Mouse (Mus musculus) retina, adult 2 months (tissue): ENCODE data around the gene Ciapin1.

Experiments used
- DNase-seq: peaks from one replicate; pipeline ENCODE4 v3.0.0-alpha.2; 2012; ENCODE audit warnings: low read depth, low spot score

Ciapin1 gene

GRCm38 (mm10) chr8:94810153-94810552 is 28.0 kb downstream of the Ciapin1 start, which contains the start of gene Ccl17:
Gene Ccl17, plus strand, starts transcription at chr8:94810453.
- DNase-seq, result no peak

- DNase-seq, result no peak
These were observed 29.8 kb downstream of the Ciapin1 start for GRCm38 (mm10) chr8:94808372-94808771.

DNA sequence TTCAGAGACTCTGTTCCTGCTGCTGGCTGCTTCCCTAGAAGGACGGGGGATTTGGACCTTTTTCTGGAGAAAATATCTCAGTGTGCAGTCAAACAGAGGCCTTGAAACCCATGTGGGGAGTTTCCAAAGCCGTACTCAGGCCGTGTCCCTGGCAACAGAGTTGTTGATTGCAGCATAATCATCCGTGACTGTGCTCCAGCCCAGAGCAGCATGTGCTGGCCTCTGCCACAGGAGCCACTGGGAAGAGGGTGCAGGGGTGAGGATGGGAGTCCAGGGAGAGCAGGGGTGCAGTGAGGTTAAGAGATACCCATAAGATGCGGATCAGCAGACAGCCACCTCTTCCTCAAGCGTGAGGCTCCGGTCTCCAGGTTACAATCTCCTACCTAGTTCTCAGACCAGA is 30.7 kb downstream of the Ciapin1 start:
- no peak for DNase-seq

DNA sequence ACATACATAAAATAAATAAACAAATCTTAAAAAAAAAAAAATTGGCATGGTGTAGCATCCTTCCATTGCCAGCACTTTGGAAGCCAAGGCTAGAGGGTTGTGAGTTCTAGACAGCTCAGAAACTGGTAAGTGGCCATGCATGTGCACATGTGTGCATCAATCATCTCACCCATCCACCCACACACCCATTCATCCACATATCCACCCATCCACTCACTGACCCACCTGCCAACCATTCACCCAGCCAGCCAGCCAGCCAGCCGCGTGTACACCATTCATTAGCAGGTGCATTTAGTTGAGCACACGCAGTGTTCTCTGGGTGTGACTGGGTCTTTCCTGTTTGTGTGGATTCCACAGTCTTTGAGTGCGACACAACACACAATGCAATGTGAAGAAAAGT is 32.3 kb downstream of the Ciapin1 start:
- no peak for DNase-seq

DNA sequence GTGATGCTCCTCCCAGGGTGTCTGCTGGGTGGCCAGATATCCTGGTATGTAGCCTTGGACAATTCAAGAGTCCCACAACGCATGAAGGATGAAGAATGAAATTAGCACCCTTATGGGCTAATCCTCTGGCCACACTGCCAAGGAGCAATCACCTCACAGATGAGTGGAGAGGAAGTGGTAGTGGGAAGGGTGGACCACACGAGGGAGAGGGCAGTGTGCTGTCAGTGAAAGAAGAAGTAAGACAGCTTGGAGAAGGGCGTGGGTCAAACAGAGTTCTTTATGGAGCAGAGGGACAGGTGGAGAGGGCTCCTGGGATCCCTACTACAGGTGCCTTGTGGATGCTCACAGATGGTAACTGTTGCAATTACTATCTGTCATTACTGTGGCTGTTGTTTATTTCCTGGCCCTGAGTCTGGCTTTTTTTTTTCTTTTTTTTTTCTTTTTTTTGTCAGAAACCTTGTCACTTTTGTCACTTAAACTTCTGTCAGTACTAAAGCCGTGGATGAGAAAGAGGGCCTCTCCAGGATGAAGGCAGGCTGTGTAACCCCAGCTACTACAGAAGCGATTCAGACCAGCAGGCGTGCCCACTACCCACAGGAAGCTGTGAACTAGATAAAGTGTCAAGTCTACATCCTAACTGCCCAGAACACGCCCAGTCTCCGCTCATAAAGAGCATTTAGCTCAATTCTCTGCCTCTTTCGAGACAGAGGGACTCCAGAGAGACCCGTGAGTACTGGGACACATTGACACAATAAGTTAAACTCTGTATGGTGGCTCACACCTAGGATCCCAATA is 33.4 kb downstream of the Ciapin1 start:
- DNase-seq, result no peak

DNA sequence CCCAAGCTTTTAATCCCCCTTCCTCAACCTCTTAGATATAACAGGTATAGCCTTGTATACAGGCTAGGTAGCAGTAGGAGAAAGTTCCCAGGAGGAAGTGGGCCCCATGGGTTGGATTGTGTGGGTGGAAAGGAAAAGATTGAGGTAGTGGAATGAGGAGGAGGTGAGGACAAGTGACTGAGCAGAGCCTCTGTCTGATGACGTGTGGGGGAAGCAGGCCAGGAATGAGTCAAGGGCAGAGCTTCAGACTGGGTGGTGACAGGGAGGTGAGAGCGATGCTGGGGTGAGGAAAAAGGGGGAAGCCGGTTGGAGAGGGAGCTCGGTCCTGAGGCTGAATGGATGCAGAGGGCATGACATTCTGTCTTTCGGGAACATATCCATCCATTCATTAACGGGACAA is 34.6 kb downstream of the Ciapin1 start:
- DNase-seq, result no peak

- no peak for DNase-seq
These were observed 35.8 kb downstream of the Ciapin1 start for GRCm38 (mm10) chr8:94802375-94802774.

DNA sequence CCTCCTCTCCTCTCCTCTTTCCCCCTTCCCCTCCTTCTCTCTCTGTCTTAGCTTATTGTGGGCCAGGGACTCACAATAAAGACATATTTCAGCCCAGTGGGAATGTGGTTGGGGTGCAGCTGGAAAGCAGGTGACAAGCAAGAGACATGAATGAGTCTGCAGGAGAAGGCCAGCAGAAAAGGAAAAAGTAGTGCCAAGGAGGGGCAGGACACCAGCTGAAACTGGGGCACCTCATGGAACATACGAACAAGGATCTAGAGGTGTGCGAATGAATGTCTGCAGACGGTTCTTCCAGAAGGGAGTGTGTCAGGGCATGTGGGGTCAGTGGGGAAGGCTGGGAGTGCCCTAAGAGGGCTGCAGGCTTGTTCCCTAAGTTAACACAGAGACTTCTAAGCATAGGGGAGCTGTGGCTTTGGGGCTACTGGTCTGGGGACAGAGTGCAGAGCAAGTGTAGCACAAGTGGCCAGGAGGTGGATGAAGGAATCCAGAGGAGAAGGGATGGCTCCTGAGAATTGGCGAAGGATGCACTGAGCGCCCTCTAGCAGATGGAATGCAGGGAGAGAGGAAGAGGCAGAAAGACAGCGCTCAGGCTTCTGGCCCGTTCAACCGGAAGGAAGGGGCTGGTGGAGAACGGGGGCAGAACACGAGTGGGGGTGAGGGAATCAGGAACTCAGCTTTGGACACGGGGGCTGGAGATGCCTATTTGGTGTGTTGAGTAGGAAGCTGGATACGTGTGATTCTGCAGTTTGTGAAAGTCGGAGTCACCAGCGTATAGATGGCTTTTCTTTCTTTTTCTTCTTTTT is 36.7 kb downstream of the Ciapin1 start:
- DNase-seq, result no peak

GRCm38 (mm10) chr8:94800278-94800968 is 37.7 kb downstream of the Ciapin1 start:
- no peak for DNase-seq

DNA sequence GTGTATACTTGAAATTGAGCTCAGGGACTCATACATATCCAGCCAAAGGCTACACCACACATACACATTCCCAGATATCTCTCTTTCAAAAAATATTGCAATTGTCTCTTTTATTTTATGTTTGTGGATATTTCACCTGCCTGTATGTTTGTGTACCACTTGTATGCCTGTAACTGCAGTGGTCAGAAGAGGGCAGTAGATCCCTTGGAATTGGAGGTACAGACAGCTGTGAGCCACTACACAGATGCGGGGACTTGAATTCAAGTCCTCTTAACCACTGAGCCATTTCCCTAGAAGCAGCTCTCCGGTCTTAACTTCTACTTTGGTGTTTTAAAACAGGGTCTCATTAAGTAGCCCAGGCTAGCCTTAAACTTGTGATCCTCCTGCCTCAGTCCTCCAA is 43.4 kb downstream of the Ciapin1 start:
- no peak for DNase-seq

- no peak for DNase-seq
These were observed 43.8 kb downstream of the Ciapin1 start for GRCm38 (mm10) chr8:94794368-94794767.

DNA sequence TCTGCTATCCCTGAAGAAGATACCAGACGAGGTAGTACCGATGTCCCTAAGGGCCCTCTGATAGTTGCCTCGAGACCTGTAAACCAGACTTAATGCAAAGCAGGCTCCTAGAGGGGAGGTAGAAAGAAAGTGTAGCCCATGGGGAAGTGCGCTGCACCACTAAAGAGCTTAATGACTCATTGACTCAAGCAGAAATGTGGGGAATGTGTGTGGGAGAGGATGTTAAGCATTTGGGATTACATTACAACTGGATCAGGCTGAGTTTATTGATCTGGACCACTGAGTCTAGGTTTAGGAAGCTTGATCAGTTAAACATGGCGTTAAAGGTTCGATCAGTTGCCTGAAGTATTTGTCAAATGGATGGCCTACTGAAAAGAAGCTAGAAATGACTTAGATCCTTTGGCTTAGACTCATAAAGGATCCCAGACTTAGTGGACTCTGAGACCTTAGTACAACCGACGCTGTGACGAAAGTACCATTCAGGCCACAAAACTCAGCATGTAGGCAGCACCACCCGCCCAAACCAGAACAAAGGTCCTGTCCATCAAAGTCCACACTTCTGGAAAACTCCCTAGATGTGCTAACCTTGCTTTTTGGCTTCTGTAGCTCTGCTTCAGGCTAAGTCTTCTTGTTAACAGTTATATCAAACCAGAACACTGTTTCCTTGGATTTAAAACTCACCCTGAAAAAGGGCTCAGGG is 48.8 kb downstream of the Ciapin1 start:
- no peak for DNase-seq

DNA sequence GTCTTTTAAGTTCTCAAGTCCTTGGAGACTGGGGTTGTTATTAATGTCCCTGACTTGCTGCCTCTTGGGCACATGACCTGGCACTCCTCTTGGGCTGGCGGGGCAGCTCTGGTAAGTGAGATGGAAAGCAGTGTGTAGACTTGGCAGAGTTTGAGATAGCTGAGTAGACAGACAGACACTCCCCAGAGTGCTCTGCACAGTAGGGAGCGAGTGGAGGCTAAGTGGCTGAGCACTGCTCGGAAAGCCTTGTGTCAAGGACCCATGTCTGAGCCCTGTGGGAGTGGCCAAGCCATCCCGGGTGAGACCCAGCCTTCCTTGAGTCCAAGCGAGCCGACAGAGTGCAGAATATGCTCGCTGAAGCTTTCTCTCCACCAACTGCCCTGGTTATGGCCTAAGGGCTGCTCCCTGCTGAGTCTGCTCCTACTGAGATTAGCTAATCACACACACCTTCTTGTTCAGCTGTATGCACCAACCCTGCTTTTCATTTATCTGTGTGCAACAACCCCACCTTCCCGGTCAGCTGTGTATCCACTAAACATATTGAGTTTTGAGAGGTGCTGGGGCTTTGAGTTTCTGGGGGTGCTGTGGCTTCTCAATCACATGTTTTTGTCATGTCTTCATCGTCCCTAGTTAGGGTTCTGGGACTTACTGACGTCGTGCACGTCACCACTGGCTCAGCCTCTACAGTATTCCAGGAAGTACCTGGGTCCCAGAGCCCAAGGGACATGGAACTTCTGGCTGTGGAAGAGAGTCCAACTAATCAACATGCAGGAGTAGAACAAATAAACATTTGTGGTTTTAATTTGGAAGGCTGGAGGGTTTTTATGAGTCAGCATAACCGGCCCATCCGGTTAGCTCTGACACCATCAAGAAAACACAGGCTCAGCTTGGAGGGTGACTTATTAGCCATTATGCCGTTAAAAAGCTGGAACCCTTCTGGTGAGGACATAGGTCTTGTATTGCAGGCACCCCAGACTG is 50.3 kb downstream of the Ciapin1 start:
- DNase-seq, result no peak

GRCm38 (mm10) chr8:94785995-94786595 is 52.1 kb downstream of the Ciapin1 start:
- no peak for DNase-seq

- no peak for DNase-seq
These were observed 52.7 kb downstream of the Ciapin1 start for GRCm38 (mm10) chr8:94785247-94785985.

- no peak for DNase-seq
These were observed 54.3 kb downstream of the Ciapin1 start for GRCm38 (mm10) chr8:94783890-94784289.

GRCm38 (mm10) chr8:94781838-94782235 is 56.3 kb downstream of the Ciapin1 start:
- DNase-seq, result no peak

DNA sequence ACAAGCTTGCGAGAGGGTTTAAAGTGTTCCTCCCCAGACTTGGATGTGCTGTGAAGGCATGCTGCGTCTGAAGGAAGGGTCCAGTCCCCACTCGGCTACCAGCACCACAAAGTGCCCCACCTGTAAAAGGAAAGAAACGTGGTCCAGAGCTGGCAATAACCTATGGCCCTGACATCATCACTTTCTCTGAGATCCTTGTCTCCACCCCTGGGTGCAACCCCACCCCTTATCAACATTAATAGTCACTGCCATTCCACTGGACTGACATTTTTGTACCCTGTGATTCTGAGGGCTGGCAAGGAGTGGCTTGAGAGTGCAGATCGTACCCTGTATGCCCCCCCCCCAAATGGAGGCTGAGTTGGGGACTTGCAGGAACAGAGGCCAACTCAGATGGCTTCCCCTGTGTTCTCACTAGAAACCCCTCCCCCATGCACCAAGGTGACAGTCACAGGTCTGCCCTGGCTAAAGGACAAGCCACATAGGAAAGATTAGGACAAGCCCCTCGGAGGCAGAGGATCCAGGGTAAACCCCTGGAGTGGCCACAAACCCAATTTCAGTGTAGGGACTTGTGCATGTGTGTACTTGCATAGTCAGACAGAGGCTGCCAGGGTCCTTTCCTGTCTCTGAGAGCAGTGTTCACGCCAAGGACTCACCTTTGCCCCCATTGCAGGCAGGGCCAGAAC is 56.9 kb downstream of the Ciapin1 start:
- DNase-seq, result no peak
